Mouse (Mus musculus) liver, embryonic 12.5 days (tissue): ENCODE measurements around the gene Ap3s2. TPM values are rescaled to one million over a fixed set of nuclear protein-coding genes. Genes with fewer than 3 reads are reported as not detected.

Experiments used
- ATAC-seq: fragments of 200-750 bp; cut with Nextera tagmentation; 2 replicates; pipeline ENCODE4 v1.8.0; 2017; ENCODE audit warnings: moderate number of reproducible peaks, mild to moderate bottlenecking, moderate library complexity
- H3K27ac ChIP-seq: fragments of 300-500 bp; sonication (generic); 2 replicates; pipeline ENCODE4 v1.5.1; 2016; ENCODE audit warnings: mild to moderate bottlenecking
- H3K27me3 ChIP-seq: fragments of 300-500 bp; sonication (generic); replicated peaks from 2 replicates; pipeline ENCODE4 v1.6.1; 2016; ENCODE audit warnings: mild to moderate bottlenecking, moderate library complexity
- H3K36me3 ChIP-seq: fragments of 300-500 bp; sonication (generic); 2 replicates; pipeline ENCODE4 v1.6.1; 2016; ENCODE audit warnings: mild to moderate bottlenecking, moderate library complexity
- H3K4me1 ChIP-seq: fragments of 300-500 bp; sonication (generic); 2 replicates; pipeline ENCODE4 v1.6.1; 2016
- H3K4me2 ChIP-seq: fragments of 300-500 bp; sonication (generic); 2 replicates; pipeline ENCODE4 v1.6.1; 2016; ENCODE audit warnings: mild to moderate bottlenecking, moderate library complexity
- H3K4me3 ChIP-seq: fragments of 300-500 bp; sonication (generic); 2 replicates; pipeline ENCODE4 v1.5.1; 2016; ENCODE audit warnings: mild to moderate bottlenecking, moderate library complexity
- H3K9ac ChIP-seq: fragments of 300-500 bp; sonication (generic); 2 replicates; pipeline ENCODE4 v1.6.1; 2016; ENCODE audit warnings: mild to moderate bottlenecking, moderate library complexity
- H3K9me3 ChIP-seq: fragments of 300-500 bp; sonication (generic); replicated peaks from 2 replicates; pipeline ENCODE4 v1.6.1; 2016; ENCODE audit warnings: mild to moderate bottlenecking, moderate library complexity
- WGBS: fragments of 180-500 bp; shearing (Covaris S2); methylation state at CpG from one replicate; pipeline ENCODE4 v1.1.7; 2016; ENCODE audit not compliant: insufficient replicate concordance; 5-methylcytosine and 5-hydroxymethylcytosine counted together
- polyA plus RNA-seq: library from polyadenylated mRNA; unstranded; fragments of >200 nt; fragmentation: Nextera tagmentation; extraction: Ambion mirVana; gene quantifications from 2 replicates; pipeline ENCODE4 v1.2.1, GENCODE M21; 2016

Ap3s2 gene
- polyA plus RNA-seq, 1 experiment from 2014 or later: 16.6 TPM

DNA sequence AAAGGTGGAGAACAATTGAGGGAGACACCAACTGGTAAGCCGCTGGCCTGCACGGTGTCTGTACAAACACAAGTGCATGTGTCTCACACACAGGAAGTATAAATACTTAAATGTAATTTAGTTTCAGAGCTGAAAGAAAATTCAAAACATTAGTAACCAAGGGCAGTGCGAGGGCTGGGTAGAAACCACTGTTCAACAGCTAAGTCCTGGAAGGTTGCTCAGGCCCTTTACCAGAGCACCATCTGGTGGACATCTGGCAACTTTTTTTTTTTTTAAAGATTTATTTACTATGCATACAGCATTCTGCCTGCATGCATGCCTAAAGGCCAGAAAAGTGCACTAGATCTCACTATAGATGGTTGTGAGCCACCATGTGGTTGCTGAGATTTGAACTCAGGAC, 5.9 kb downstream of the Ap3s2 start:
- Histone ChIP-seq H3K4me1 (peaks cover 3% of the 10 kb centered on the region), H3K27me3 (no peaks in the 10 kb centered on the region), H3K4me2 (no peak overlapping the region), H3K36me3 (peaks cover 52% of the 10 kb centered on the region), H3K9me3 (no peaks in the 10 kb centered on the region), H3K27ac (no peak overlapping the region), H3K9ac (no peak overlapping the region), H3K4me3 (no peak overlapping the region)
- WGBS: 81% methylated on average over 3 of the region's 3 CpGs
- no peak for ATAC-seq

DNA sequence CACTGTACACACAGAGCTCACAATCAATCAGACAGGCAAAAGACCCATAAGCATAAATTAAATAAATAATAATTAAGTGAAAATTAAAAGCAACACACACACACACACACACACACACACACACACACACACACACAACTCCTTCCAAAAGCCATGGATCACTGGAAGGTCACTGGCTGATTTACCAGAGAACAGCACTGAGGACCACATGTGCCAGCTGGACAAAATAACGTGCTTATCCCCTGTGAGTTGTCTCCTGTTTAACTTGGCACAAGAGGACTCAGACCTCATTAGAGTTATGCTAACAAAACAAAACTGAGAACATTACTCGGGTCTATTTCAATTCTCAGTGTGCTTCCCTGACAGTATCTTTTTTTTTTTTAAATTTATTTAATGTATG, 13.1 kb downstream of the Ap3s2 start:
- no peak for ATAC-seq
- no peaks in the 10 kb centered on the region for H3K9me3 ChIP-seq
- no peak overlapping the region for H3K4me3 ChIP-seq
- WGBS: 68% methylated on average over 2 of the region's 2 CpGs
- no peak overlapping the region for H3K4me2 ChIP-seq
- no peaks in the 10 kb centered on the region for H3K27me3 ChIP-seq
- H3K36me3 ChIP-seq: peaks cover 53% of the 10 kb centered on the region
- H3K27ac ChIP-seq: no peak overlapping the region
- no peak overlapping the region for H3K9ac ChIP-seq
- peaks cover 25% of the 10 kb centered on the region for H3K4me1 ChIP-seq

DNA sequence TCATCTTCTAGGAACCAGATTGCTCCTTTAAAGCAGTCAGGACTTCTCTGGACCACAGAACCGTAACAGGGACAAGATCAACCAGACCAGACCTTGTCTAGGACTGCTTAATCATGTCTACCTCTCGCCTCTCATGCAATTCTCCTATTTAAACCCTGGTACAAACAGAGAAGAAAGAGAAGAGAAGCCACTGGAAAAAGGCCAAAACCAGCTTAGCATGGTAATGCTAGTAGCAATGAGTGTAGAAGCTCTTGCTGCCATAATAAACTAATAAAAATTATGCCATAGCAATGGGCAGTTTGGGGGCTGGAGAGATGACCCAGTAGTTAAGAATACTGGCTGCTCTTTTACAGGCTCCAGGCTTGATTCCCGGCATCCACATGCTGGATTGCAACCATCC, 13.5 kb downstream of the Ap3s2 start:
- Histone ChIP-seq H3K9ac (no peak overlapping the region), H3K27me3 (no peaks in the 10 kb centered on the region), H3K27ac (no peak overlapping the region), H3K4me1 (peaks cover 27% of the 10 kb centered on the region), H3K36me3 (peaks cover 55% of the 10 kb centered on the region), H3K9me3 (no peaks in the 10 kb centered on the region), H3K4me2 (no peak overlapping the region), H3K4me3 (no peak overlapping the region)
- 79% methylated on average over 3 of the region's 3 CpGs for WGBS
- no peak for ATAC-seq

DNA sequence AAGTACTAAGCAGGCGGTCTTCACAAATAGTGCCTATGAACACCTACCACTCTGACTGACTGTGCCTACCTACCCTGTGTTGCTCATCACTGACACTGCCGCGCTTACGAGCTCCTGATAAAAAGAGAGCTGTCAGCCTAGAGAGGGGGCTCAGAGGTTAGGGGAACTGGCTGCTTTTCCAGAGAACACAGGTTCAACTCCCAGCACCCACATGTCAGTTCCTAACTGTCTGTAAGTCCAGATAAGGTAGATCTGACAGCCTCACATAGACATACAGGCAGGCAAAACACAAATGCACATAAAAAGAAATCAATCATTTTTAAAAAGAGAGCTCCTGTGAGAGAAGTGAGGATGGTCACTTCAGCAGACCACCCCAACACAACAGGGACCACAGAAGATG, 15.3 kb downstream of the Ap3s2 start:
- 68% methylated on average over 4 of the region's 4 CpGs for WGBS
- peaks cover 58% of the 10 kb centered on the region for H3K36me3 ChIP-seq
- ATAC-seq: peak; percentile 15; the same call in 1 of the 2 replicates

DNA sequence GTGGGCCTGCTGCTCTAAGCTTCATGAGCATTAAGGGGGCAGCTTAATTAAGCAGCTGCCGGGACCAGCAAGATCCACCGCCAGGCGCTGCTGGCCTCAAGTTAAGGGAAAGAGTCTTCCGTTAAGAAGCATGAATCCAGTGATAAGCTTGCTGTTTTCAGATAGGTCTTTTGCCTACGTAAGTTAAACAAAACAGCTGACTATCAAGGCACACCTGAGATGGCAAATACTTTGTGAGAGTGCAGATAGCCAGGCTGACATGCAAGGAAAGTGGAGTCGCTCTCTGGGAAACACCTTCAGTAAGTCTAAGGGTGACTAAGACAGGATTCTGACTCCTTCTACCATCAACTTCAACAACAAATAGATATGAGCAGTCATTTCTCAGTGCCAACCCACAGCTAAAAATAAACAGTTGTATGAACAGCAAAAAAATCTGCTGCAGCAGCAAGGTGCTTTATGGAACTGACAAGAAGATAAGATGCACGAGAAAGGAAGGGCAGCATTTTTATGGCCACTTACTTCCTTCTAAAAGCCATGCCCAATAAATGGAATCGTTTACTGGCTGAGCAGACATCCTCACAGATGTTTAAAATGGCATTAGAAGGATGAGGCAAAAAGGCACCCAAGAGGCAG, 17.2 kb downstream of the Ap3s2 start:
- Histone ChIP-seq H3K4me1 (peaks cover 36% of the 10 kb centered on the region), H3K9me3 (no peaks in the 10 kb centered on the region), H3K9ac (no peak overlapping the region), H3K27ac (peak overlapping the region; percentile 50; the same call in 1 of the 2 replicates), H3K4me3 (no peak overlapping the region), H3K4me2 (no peak overlapping the region), H3K27me3 (no peaks in the 10 kb centered on the region), H3K36me3 (peaks cover 53% of the 10 kb centered on the region)
- 34% methylated on average over 8 of the region's 8 CpGs for WGBS
- peak; percentile 40; the same call in 1 of the 2 replicates for ATAC-seq

More for the DNA sequence above, 15.3 kb downstream of the Ap3s2 start:
- Histone ChIP-seq H3K4me1 (peaks cover 36% of the 10 kb centered on the region), H3K9me3 (no peaks in the 10 kb centered on the region), H3K4me3 (no peak overlapping the region), H3K9ac (no peak overlapping the region), H3K27ac (no peak overlapping the region), H3K27me3 (no peaks in the 10 kb centered on the region), H3K4me2 (no peak overlapping the region)

DNA sequence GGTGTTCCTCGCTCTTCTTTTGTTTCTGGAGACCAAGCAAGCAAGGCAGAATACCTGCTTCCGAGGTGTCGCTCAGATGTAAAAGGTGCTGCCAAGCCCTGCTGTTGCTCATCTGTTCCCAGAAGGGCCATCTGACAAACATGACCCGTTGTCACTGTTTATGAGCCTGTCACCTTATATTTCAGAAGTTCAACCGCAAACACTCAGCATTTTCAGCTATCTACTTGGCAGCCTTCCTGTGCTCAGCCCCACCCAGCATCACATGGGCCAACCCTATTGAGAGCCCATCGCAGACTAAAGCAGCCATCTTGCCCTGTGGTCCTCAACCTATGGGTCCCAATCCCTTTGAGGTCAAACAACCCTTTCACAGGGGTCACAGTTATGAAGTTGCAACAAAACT, 19.7 kb downstream of the Ap3s2 start:
- H3K4me1 ChIP-seq: peaks cover 36% of the 10 kb centered on the region
- no peaks in the 10 kb centered on the region for H3K9me3 ChIP-seq
- no peak overlapping the region for H3K9ac ChIP-seq
- ATAC-seq: peak; percentile 62; the same call in 1 of the 2 replicates
- WGBS: 67% methylated on average over 6 of the region's 6 CpGs
- no peaks in the 10 kb centered on the region for H3K27me3 ChIP-seq
- peaks cover 37% of the 10 kb centered on the region for H3K36me3 ChIP-seq
- H3K27ac ChIP-seq: 0 out of 2 replicates have a peak overlapping the region, but pooled peaks have one; percentile 13
- H3K4me2 ChIP-seq: no peak overlapping the region
- no peak overlapping the region for H3K4me3 ChIP-seq

DNA sequence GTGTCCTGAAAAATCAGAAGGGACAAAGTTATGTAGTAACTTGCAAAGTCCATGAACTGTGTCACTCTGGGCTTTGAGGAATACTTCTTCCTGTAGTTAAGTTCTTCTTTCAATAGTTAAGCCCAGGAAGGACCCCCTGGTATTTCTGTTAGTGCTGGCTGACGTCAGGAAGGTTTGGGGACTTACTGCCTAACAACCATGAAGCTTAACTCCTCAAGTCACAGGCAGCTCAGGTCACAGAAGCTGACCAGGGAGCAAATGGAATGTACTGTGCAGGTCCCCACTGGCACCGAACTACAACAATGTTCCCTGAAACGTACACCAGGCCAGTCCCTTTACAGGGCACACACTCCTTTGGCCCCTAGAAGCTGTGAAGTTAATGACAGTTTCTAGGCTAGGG, 25.2 kb downstream of the Ap3s2 start:
- no peaks in the 10 kb centered on the region for H3K9me3 ChIP-seq
- H3K27ac ChIP-seq: no peak overlapping the region
- no peak overlapping the region for H3K4me3 ChIP-seq
- WGBS: 81% methylated on average over 3 of the region's 3 CpGs
- no peak overlapping the region for H3K4me2 ChIP-seq
- H3K36me3 ChIP-seq: peaks cover 22% of the 10 kb centered on the region
- no peaks in the 10 kb centered on the region for H3K27me3 ChIP-seq
- no peak for ATAC-seq
- no peak overlapping the region for H3K9ac ChIP-seq
- no peaks in the 10 kb centered on the region for H3K4me1 ChIP-seq

DNA sequence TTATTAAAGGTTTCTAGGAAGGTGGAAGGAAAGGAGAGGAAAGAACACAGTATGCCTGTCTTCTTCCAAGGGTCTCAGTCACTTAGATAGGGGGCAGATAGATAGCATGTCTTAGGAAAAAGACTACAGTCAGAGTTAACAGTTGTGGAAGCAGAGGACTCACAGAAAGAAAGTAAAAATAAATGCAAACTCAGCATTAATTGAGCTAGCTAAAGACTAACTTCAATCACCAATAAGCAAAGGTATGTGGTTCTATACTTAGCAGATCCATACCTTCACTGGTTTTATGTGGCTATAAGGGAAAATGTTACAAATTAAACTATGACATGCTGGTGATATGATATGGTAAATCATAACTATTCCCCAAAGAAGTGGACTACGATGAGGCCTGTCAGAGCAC, 25.7 kb downstream of the Ap3s2 start:
- no peak overlapping the region for H3K4me3 ChIP-seq
- no peak for ATAC-seq
- no peak overlapping the region for H3K27ac ChIP-seq
- no peak overlapping the region for H3K9ac ChIP-seq
- no peaks in the 10 kb centered on the region for H3K4me1 ChIP-seq
- H3K9me3 ChIP-seq: no peaks in the 10 kb centered on the region
- peaks cover 20% of the 10 kb centered on the region for H3K36me3 ChIP-seq
- H3K4me2 ChIP-seq: no peak overlapping the region
- no peaks in the 10 kb centered on the region for H3K27me3 ChIP-seq
- 82% methylated on average over 1 of the region's 1 CpGs for WGBS

DNA sequence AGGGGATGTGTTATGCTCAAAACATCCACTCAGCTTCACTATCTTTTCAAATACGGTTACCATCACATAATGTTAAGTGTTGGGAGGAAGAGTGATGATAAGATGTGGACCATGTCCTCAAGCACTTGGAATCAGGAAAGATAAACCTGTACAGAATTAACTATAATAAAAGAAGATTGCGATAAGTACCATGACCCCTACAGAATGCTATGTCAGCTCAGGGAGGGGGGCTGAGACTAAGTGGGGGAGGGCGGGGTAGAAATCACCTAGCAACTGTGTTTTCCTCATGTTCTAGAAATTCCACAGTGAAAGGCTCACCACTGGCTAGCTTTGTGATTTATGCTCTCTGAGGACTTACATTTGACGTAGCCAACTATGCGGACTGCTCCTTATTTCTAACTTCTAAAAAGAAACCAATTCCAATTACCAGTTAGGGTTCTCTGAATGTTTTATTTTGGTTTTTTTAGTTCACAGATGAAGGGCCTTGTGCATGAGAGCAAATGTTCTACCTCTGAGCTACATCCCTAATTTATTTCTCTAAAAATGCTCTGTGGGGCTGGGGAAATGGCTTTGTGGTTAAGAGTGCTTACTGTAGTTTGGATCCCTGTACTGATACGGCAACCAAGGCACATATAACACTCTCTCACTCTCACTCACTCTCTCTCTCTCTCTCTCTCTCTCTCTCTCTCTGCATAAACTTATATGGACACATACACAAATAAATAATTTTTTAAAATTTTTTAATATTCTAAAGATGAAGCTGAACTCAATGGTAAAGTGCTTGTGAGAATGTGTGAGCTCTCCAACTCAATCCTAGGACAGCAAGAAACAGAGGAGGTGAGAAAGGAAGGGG, 27.6 kb downstream of the Ap3s2 start:
- Histone ChIP-seq H3K36me3 (peaks cover 11% of the 10 kb centered on the region; the same call in 1 of the 2 replicates), H3K9ac (no peak overlapping the region)

DNA sequence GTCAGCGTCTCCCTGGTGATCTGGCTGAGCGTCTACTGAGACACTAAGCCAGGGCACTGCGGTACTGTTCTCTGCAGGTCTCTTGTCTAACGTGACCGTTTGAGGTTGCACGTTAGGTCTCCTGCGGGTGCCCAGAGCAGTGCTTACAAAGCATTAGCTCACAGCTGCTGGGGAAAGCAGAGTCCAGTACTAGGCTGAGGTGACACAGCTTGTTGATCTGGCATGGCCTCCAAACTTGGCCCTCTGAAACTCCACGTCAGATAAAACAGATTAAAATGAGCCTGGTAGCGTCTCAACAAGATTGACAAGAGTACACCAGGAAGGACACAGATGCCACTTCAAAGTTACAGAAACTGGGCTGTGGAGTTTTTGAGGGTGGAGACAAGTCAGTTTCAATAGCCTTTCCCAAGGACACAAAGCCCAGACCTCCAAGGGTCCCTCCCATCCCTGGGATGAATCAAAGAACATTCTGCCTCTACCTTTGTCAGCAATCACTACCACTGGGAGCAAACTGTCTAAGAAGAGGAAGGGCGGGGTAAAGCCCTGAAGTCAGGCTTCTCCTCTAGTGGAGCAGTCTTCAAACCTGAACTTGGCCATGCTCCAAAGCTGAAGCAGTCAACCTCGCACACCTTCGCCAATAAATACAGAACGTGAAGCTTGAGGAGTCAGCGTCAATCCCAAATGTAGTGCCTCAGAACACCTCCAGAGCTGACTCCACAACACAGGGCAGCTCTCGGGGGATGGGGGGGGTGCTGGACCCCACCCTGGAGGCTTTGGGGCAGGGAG, 29.8 kb downstream of the Ap3s2 start:
- peaks cover 14% of the 10 kb centered on the region; the same call in 1 of the 2 replicates for H3K36me3 ChIP-seq
- no peak for ATAC-seq
- no peak overlapping the region for H3K4me2 ChIP-seq
- H3K9me3 ChIP-seq: no peaks in the 10 kb centered on the region
- WGBS: 80% methylated on average over 15 of the region's 15 CpGs
- H3K4me1 ChIP-seq: no peaks in the 10 kb centered on the region
- H3K9ac ChIP-seq: no peak overlapping the region
- H3K4me3 ChIP-seq: no peak overlapping the region
- H3K27ac ChIP-seq: no peak overlapping the region
- no peaks in the 10 kb centered on the region for H3K27me3 ChIP-seq

More for the DNA sequence above, 27.6 kb downstream of the Ap3s2 start:
- 77% methylated on average over 6 of the region's 6 CpGs for WGBS
- ATAC-seq: no peak
- H3K27ac ChIP-seq: no peak overlapping the region
- H3K27me3 ChIP-seq: no peaks in the 10 kb centered on the region
- H3K4me2 ChIP-seq: no peak overlapping the region
- H3K4me1 ChIP-seq: no peaks in the 10 kb centered on the region
- H3K4me3 ChIP-seq: no peak overlapping the region
- no peaks in the 10 kb centered on the region for H3K9me3 ChIP-seq

DNA sequence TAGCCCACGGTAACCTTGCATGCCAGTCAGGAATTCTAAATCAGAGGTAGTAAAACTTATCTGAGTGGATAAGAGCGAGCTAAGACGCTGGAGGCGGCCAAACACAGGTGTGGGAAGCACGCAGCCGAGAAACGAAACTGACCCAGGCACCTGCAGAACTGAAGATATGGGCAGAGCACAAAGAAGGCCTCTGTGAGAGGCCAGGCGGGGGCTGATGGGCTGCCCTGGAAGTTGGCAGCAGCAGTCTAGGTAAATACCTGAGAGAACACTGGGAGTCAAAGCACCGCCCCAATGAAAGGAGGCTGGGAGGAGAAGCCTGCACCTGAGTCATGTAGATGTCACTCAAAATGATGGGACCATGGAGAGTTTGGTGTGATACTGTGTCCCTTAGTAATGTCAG, 31.8 kb downstream of the Ap3s2 start:
- H3K4me2 ChIP-seq: no peak overlapping the region
- H3K4me3 ChIP-seq: no peak overlapping the region
- no peaks in the 10 kb centered on the region for H3K27me3 ChIP-seq
- H3K4me1 ChIP-seq: no peaks in the 10 kb centered on the region
- H3K36me3 ChIP-seq: peaks cover 23% of the 10 kb centered on the region; the same call in 1 of the 2 replicates
- no peak overlapping the region for H3K9ac ChIP-seq
- WGBS: 82% methylated on average over 9 of the region's 9 CpGs
- H3K9me3 ChIP-seq: no peaks in the 10 kb centered on the region
- no peak overlapping the region for H3K27ac ChIP-seq
- no peak for ATAC-seq
